Mouse (Mus musculus): ENCODE measurements around the gene Ficd. TPM values are rescaled to one million over a fixed set of nuclear protein-coding genes. Genes with fewer than 3 reads are reported as not detected.
"Not testable (repeated sequence)": the region's sequence is repeated elsewhere in the genome, so short reads cannot be mapped to it uniquely, and the experiment has no call there.

Gene Ficd
- total RNA-seq, 1 experiment from 2014 or later, result 2.7 TPM

DNA sequence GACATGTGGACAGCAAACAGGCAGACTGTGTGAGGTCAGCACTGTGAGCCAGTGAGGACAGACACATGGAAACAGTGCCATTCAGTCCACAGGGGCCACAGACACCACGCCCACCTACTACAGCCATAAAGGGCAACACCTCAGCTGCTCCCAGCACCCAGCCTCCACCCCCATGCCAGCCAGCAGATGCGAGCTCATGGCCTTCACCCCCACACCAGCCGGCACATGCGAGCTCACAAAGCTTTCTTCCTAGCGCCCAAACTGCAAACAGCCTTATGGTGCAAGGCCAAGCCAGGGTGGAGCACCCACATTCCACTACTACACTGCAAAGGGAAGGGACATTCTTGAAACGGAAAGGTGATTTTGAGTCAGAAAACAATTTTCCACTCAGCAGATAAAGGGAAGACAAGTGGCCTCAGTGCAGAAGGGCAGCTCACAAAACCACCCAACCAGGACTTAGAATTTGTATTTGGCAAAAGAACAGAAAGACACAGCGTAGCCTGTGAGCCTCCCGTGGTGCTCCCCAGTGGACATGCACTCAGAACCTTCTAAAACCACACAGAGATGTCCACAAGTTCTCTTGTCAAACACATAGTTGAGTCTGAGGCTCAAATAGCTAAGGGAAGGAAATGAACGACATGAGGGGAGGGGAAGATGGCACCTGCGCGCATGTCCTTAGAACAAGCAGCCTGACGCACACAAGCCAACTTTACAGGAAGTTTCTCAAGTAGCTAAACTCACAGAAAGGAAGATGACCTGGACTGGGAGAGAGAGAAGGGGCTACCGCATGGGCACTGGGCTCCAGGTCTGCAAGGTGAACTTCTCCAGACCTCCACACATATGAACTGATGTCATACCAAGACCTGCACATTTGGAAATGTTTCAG is 30.3 kb downstream of the Ficd start:
- ATAC-seq (replicated peaks in 1 of 2; ENCODE audit: insufficient read depth in 1 of 2, low FRiP score in 2 of 2, low TSS enrichment in 1 of 2, low read depth in 1 of 2, poor library complexity in 2 of 2, severe bottlenecking in 2 of 2), result no peak

GRCm38 (mm10) chr5:113768806-113769205 is 33.2 kb downstream of the Ficd start:
- ATAC-seq (replicated peaks in 1 of 2; ENCODE audit: insufficient read depth in 1 of 2, low FRiP score in 2 of 2, low TSS enrichment in 1 of 2, low read depth in 1 of 2, poor library complexity in 2 of 2, severe bottlenecking in 2 of 2), result no peak

DNA sequence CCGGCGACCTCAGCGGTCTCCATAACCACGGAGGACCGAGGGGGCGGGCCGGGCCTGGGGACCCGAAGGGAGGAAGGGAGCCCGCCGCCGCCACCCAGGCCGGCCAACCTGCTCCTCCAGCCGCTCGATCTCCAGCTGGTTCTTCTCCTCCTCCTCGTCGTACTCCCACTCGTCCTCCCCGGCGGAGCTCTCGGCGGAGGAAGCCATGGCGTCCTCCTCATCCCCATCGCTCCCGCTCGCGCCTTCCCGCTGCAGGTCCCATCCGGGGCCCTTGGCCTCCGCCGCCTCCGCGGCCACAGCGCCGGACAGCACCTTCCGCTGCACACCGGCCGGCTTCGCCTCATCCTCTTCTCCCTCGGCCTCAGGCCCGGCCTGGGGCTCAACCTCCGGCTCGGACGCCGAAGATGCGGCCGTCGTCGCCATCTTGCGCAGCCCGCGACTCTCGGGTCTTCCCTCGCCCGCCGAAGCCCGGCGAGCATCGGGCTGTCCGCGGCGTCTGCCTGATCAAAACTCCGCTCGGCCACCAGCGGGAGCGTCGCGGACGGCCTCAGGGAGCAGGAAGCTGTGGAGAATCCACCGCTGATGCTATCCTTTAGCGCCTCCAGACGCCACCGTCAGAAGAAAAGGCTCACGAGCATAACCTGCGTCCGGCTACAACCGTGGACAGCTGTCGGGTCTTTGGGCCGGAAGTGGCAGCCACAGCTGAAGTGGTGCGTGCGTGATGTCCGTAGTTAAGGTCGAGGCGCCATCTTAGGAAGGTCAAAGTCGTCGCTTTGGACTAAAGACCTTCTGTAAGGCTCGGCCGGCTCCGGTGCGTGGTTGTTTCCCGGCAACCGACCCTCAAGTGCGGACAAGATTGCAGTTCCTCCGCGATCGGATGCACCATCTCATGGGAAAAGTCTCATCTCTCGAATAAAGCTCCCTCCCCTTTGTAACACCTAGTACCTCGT is 35.9 kb downstream of the Ficd start:
- peak; percentile 63 to 73 for ATAC-seq (replicated peaks in 1 of 2; ENCODE audit: insufficient read depth in 1 of 2, low FRiP score in 2 of 2, low TSS enrichment in 1 of 2, low read depth in 1 of 2, poor library complexity in 2 of 2, severe bottlenecking in 2 of 2)

- peak; percentile 65 to 74 for ATAC-seq (replicated peaks in 1 of 2; ENCODE audit: insufficient read depth in 1 of 2, low FRiP score in 2 of 2, low TSS enrichment in 1 of 2, low read depth in 1 of 2, poor library complexity in 2 of 2, severe bottlenecking in 2 of 2)
Observed at GRCm38 (mm10) chr5:113772450-113772895, 36.9 kb downstream of the Ficd start, which contains the start of the genes Sart3 and Iscu. Gene Sart3, minus strand, starts transcription at chr5:113772510. Gene Iscu, plus strand, starts transcription at chr5:113772748.

DNA sequence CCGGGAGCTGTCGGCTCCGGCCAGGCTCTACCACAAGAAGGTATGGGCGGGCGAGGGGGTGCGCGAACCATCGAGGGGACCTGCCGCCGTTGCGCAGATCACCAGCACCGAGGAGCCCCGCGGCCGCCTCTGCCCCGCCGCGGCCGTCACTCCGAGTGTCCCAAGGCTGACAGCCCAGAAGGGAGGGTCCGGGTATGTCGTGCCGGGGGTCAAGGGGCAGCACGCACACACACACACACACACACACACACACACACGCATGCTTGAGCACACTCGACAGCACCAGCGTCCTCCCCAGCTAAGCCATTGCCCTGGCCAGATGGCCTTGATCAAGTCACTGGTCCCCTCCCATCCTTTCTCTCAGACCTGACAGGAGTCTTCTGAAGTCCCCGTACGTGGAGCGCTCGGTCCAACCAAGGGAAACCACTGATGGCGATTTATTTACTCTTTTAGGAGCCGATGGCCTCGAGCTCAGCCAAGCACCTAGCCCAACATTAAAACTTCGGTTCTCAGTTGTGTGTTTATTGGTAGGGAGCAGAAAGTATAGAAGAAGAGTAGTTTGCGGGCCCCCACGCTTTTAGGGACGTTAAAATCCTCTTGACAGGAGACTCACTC is 37.4 kb downstream of the Ficd start:
- no peak for ATAC-seq (replicated peaks in 1 of 2; ENCODE audit: insufficient read depth in 1 of 2, low FRiP score in 2 of 2, low TSS enrichment in 1 of 2, low read depth in 1 of 2, poor library complexity in 2 of 2, severe bottlenecking in 2 of 2)

DNA sequence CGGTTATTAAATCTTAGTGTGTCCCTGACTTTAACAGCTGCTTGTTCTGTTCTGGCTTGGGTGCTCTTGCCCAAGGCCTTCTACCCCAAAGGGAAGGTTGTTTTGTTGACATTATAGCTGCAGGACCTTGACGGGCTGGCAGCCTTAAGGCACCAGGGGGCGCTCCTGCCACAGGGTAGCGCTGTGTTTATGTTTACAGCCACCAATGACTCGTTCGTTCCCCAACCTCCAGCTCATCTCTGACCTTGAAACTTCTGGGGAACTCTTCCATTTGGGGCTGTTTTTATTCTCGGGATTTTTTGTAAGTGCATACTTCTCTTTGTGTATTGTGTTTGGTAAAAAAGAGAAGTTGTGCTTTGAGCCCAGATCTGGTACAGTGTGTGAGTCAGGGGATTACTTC is 38.1 kb downstream of the Ficd start:
- peak; percentile 22 to 43; a peak in 2 of 4 replicates for ATAC-seq (replicated peaks in 1 of 2; ENCODE audit: insufficient read depth in 1 of 2, low FRiP score in 2 of 2, low TSS enrichment in 1 of 2, low read depth in 1 of 2, poor library complexity in 2 of 2, severe bottlenecking in 2 of 2)

DNA sequence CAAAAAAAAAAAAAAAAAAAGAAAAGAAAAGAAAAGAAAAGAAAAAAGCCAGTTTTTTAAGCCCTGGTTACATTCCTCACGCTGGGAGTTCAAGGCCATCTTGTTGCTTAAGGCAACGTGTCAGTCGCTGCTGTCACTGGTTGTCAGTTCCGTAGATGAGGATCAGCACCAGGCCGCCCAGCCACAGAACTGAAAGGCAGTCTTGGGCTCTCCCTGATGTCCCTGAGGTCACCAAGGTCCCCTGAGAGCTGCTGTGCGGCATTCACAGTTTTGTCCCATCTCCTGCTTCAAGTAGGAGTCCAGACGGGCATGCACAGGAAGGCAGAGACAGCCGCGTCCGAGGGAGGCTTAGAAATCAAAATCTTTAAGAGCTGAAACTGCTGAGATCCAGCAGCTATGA is 40.0 kb downstream of the Ficd start:
- ATAC-seq (replicated peaks in 1 of 2; ENCODE audit: insufficient read depth in 1 of 2, low FRiP score in 2 of 2, low TSS enrichment in 1 of 2, low read depth in 1 of 2, poor library complexity in 2 of 2, severe bottlenecking in 2 of 2), result no peak

GRCm38 (mm10) chr5:113776128-113776895 is 40.7 kb downstream of the Ficd start:
- ATAC-seq (replicated peaks in 1 of 2; ENCODE audit: insufficient read depth in 1 of 2, low FRiP score in 2 of 2, low TSS enrichment in 1 of 2, low read depth in 1 of 2, poor library complexity in 2 of 2, severe bottlenecking in 2 of 2), result no peak

GRCm38 (mm10) chr5:113776896-113777226 is 41.3 kb downstream of the Ficd start:
- ATAC-seq (replicated peaks in 1 of 2; ENCODE audit: insufficient read depth in 1 of 2, low FRiP score in 2 of 2, low TSS enrichment in 1 of 2, low read depth in 1 of 2, poor library complexity in 2 of 2, severe bottlenecking in 2 of 2), result peak; percentile 74 to 77

- ATAC-seq (replicated peaks in 1 of 2; ENCODE audit: insufficient read depth in 1 of 2, low FRiP score in 2 of 2, low TSS enrichment in 1 of 2, low read depth in 1 of 2, poor library complexity in 2 of 2, severe bottlenecking in 2 of 2), result not testable (repeated sequence)
Observed at GRCm38 (mm10) chr5:113777728-113778127, 42.1 kb downstream of the Ficd start.

- no peak for ATAC-seq (replicated peaks in 1 of 2; ENCODE audit: insufficient read depth in 1 of 2, low FRiP score in 2 of 2, low TSS enrichment in 1 of 2, low read depth in 1 of 2, poor library complexity in 2 of 2, severe bottlenecking in 2 of 2)
Observed at GRCm38 (mm10) chr5:113779569-113779968, 44.0 kb downstream of the Ficd start.

DNA sequence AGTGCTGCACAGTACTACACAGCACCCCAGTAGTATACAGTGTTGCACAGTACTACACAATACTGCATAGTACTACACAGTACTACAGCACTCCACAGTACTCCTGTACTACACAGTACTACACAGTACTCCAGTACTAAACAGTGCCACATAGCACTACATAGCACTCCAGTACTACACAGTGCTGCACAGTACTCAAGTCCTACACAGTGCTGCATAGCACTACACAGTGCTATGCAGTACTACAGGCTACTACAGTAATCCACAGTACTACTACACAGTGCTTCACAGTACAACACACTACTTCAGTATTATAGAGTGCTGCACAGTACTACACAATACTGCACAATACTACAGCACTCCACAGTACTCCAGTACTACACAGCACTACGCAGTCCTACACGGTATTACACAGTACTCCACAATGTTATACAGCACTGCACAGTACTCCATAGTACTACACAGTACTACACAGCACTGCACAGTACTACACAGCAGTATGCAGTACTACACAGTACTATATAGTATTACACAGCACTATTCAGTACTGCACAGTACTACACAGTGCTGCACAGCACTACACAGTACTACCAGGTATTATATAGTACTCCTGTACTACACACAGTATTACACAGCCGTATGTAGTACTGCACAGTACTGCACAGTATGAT is 44.6 kb downstream of the Ficd start:
- ATAC-seq (replicated peaks in 1 of 2; ENCODE audit: insufficient read depth in 1 of 2, low FRiP score in 2 of 2, low TSS enrichment in 1 of 2, low read depth in 1 of 2, poor library complexity in 2 of 2, severe bottlenecking in 2 of 2), result no peak

- no peak for ATAC-seq (replicated peaks in 1 of 2; ENCODE audit: insufficient read depth in 1 of 2, low FRiP score in 2 of 2, low TSS enrichment in 1 of 2, low read depth in 1 of 2, poor library complexity in 2 of 2, severe bottlenecking in 2 of 2)
Observed at GRCm38 (mm10) chr5:113780763-113781162, 45.2 kb downstream of the Ficd start.

DNA sequence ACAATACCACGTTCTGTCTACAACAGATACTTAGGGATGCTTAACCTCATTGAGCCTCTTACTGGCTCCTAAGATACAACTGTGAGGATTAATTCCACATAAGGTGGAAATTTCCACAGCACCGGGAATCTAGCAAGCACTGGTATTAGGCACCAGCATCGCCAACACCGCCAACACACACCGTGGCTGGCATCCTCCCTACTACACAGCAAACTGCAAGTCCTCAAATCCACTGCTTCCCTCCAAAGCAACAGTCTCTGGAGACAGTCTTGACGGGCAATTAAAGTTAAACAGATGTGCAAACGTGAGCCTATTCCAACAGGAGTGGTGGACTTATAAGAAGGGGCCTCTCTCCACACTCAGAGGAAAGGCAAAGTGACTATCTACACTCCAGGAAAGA is 45.7 kb downstream of the Ficd start:
- no peak for ATAC-seq (replicated peaks in 1 of 2; ENCODE audit: insufficient read depth in 1 of 2, low FRiP score in 2 of 2, low TSS enrichment in 1 of 2, low read depth in 1 of 2, poor library complexity in 2 of 2, severe bottlenecking in 2 of 2)

- ATAC-seq (replicated peaks in 1 of 2; ENCODE audit: insufficient read depth in 1 of 2, low FRiP score in 2 of 2, low TSS enrichment in 1 of 2, low read depth in 1 of 2, poor library complexity in 2 of 2, severe bottlenecking in 2 of 2), result no peak
Observed at GRCm38 (mm10) chr5:113781875-113782274, 46.3 kb downstream of the Ficd start.

- ATAC-seq (replicated peaks in 1 of 2; ENCODE audit: insufficient read depth in 1 of 2, low FRiP score in 2 of 2, low TSS enrichment in 1 of 2, low read depth in 1 of 2, poor library complexity in 2 of 2, severe bottlenecking in 2 of 2), result no peak
Observed at GRCm38 (mm10) chr5:113782624-113783023, 47.0 kb downstream of the Ficd start.
